Mouse (Mus musculus) spleen, adult 2 months (tissue): Measurements from ENCODE around the gene Aqr. TPM values are rescaled to one million over a fixed set of nuclear protein-coding genes. Genes with fewer than 3 reads are reported as not detected.

ENCODE experiments used
- DNase-seq, 2 experiments: peaks; one replicate each; pipeline versions ENCODE4 v3.0.0 to v3.0.0-alpha.2; 2012 to 2021; ENCODE audit warnings: low spot score in 2 of 2, low read depth in 1 of 2
- H3K27ac ChIP-seq: fragments of 200-500 bp; 2 replicates; pipeline ENCODE4 v1.5.1; 2012; ENCODE audit warnings: low read length, inconsistent platforms; ENCODE audit not compliant: insufficient read depth
- H3K27me3 ChIP-seq: fragments of 200-500 bp; 2 replicates; pipeline ENCODE4 v1.6.1; 2012; ENCODE audit warnings: mild to moderate bottlenecking, moderate library complexity, low read length, inconsistent platforms; ENCODE audit not compliant: control insufficient read depth, insufficient read depth
- H3K36me3 ChIP-seq: fragments of 200-500 bp; 2 replicates; pipeline ENCODE4 v1.6.1; 2012; ENCODE audit warnings: mild to moderate bottlenecking, low read length, inconsistent platforms; ENCODE audit not compliant: control insufficient read depth, insufficient read depth
- H3K4me1 ChIP-seq: fragments of 200-500 bp; 2 replicates; pipeline ENCODE4 v1.6.1; 2011; ENCODE audit warnings: inconsistent platforms; ENCODE audit not compliant: control insufficient read depth, insufficient read depth, insufficient read length
- H3K4me3 ChIP-seq: fragments of 200-500 bp; 2 replicates; pipeline ENCODE4 v1.5.1; 2011; ENCODE audit warnings: mild to moderate bottlenecking, inconsistent platforms; ENCODE audit not compliant: insufficient read depth, insufficient read length; ENCODE audit errors: extremely low read depth
- CTCF ChIP-seq: fragments of 200-500 bp; IDR thresholded peaks from 2 replicates; pipeline ENCODE4 v1.5.1; 2011; ENCODE audit warnings: mild to moderate bottlenecking, inconsistent platforms; ENCODE audit not compliant: insufficient read depth, insufficient read length, insufficient replicate concordance; ENCODE audit errors: extremely low read depth
- POLR2A ChIP-seq: fragments of 200-500 bp; IDR thresholded peaks from 2 replicates; pipeline ENCODE4 v1.6.1; 2011; ENCODE audit warnings: low read depth, low read length, inconsistent platforms
- WGBS: fragments of 180-500 bp; shearing (Covaris S2); methylation state at CpG from one replicate; pipeline ENCODE4 v1.1.7; 2018; 5-methylcytosine and 5-hydroxymethylcytosine counted together
- polyA plus RNA-seq: library from polyadenylated mRNA; depleted of rRNA; stranded (reverse); fragments of >200 nt; gene quantifications from 2 replicates; pipeline ENCODE4 v1.2.3, GENCODE M21; 2012

The Aqr gene
- polyA plus RNA-seq, 1 experiment = 16.0 TPM

DNA sequence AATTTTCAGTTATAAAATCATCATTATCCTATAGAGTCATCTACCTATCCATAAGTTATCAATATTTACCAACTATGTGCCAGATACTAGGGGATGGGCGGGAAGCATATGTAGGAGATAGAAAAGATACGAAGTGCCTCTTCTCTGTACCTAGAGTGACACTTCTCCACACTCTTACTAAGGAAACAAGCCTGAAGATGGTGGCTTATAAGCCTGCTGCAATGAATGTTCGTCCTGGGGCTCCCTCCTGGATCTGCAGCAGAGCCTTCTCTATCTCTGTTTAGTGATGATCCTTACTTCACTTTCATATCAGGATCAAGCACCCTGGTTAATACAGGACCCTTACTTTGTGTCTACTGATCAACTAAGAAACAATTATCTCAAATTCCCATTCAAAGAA is 69.2 kb downstream of the Aqr start:
- WGBS = 95% methylated on average over 3 of the region's 3 CpGs
- peaks cover 39% of the 10 kb centered on the region for H3K36me3 ChIP-seq
- H3K4me3 ChIP-seq = no peak overlapping the region
- H3K27me3 ChIP-seq = no peaks in the 10 kb centered on the region
- DNase-seq = no peak
- no peaks in the 10 kb centered on the region for H3K4me1 ChIP-seq
- TF ChIP-seq CTCF = no peak
- no peak for TF ChIP-seq POLR2A
- no peak overlapping the region for H3K27ac ChIP-seq

DNA sequence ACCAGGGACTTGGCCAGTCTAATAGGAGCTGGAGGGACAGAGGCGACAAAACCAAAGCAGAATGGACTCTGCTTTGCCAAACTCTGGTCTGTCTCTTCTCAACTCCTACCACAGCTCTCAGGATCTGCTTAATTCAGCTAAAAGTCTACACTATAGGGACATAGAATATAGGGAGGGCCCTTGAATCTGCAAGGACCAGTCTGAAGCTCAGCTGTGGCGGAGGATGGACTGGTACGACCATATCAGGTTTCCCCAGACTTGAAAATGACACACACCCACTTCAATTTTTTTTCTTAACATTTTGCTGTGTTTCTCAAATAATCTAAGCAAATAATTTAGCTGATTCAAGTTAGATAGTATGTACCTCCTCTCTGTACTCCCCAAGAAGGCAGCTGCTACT is 69.6 kb downstream of the Aqr start:
- Histone ChIP-seq H3K4me1 (no peaks in the 10 kb centered on the region), H3K27ac (no peak overlapping the region), H3K27me3 (no peaks in the 10 kb centered on the region), H3K4me3 (no peak overlapping the region), H3K36me3 (peaks cover 43% of the 10 kb centered on the region)
- TF ChIP-seq CTCF (no peak), POLR2A (no peak)
- DNase-seq = no peak
- WGBS = 95% methylated on average over 3 of the region's 3 CpGs

- H3K36me3 ChIP-seq = peaks cover 40% of the 10 kb centered on the region
- no peak overlapping the region for H3K27ac ChIP-seq
- H3K4me1 ChIP-seq = no peaks in the 10 kb centered on the region
- no peaks in the 10 kb centered on the region for H3K27me3 ChIP-seq
- no peak for DNase-seq
- H3K4me3 ChIP-seq = no peak overlapping the region
- TF ChIP-seq CTCF (no peak), POLR2A (no peak)
- WGBS = 84% methylated on average over 4 of the region's 4 CpGs
These were observed 71.3 kb downstream of the Aqr start for GRCm38 (mm10) chr2:114115563-114115962.

DNA sequence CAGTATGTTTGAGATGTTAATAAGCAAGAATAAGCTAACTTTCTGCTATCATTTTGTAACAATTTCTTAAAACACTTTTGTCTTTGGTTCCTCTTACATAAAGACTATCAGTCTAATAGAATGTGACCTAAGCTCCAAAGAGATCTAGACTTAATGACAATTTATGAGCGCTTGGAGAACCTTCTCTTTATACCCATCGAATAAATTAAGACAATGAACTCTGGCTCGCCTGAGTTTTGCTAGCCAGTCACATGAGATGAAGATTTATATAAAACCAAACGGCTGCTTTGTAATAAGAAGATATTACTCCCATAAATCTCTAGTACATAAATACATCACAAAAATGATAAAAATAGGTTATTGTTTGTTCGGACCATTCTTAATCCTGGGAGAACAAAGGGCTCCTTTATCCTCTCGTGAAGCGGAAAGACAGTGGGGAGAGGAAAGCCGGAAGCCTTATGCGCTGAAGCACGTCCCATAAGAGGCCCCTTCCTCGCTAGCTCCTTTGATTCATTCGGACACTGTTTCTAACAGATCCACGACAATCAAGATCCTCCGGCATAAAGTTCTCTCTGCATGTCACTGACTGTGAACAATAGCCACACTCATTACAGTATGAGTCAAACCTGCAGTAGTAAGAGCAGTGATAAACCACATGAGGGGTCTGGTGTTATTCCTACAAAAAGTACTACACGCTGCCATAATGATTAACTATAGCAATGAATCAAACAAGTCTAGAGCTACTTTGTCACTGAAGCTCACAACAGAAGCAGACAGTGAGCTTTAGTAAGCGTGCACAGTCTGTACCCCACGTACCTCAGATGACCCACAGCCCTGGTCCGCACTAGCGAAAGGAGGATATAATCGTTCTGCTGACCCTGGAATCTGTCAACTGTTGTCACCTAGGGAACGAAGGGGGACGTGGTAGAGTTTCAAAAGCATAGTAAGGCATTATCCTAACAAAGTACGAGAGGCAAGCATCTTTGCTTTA is 79.2 kb downstream of the Aqr start:
- Histone ChIP-seq H3K27me3 (no peaks in the 10 kb centered on the region), H3K4me3 (no peak overlapping the region), H3K36me3 (peaks cover 43% of the 10 kb centered on the region), H3K4me1 (no peaks in the 10 kb centered on the region), H3K27ac (no peak overlapping the region)
- WGBS = 94% methylated on average over 23 of the region's 23 CpGs
- DNase-seq = no peak
- TF ChIP-seq POLR2A (no peak), CTCF (no peak)

GRCm38 (mm10) chr2:114106383-114106782 is 80.4 kb downstream of the Aqr start:
- Histone ChIP-seq H3K36me3 (peaks cover 44% of the 10 kb centered on the region), H3K4me1 (no peaks in the 10 kb centered on the region), H3K27me3 (no peaks in the 10 kb centered on the region), H3K27ac (no peak overlapping the region), H3K4me3 (no peak overlapping the region)
- no peak for TF ChIP-seq CTCF
- TF ChIP-seq POLR2A = no peak
- WGBS = 93% methylated on average over 8 of the region's 8 CpGs
- DNase-seq = no peak

- TF ChIP-seq CTCF (no peak), POLR2A (no peak)
- DNase-seq = no peak
- Histone ChIP-seq H3K4me3 (no peak overlapping the region), H3K36me3 (peaks cover 37% of the 10 kb centered on the region), H3K4me1 (no peaks in the 10 kb centered on the region), H3K27ac (no peak overlapping the region), H3K27me3 (no peaks in the 10 kb centered on the region)
- 91% methylated on average over 3 of the region's 3 CpGs for WGBS
These were observed 84.4 kb downstream of the Aqr start for GRCm38 (mm10) chr2:114102471-114102870.

DNA sequence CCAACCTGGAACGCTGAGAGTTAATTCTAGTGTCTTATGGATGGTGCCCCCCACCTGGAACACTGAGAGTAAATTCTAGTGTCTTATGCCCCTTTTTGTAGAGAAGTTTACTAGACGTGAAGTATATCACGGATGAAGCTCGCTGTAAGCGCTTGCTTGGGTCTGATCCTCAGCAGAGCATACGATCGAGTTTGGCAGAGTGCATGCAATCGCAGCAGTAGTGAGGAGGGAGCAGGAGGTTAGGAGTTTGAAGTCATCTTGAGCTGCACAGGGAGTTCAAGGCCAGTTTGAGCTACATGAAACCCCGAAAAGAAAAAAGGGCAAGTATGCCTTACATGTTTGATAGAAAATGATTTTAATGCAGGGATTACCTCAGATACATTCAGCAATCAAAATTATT is 86.0 kb downstream of the Aqr start:
- Histone ChIP-seq H3K36me3 (peaks cover 32% of the 10 kb centered on the region), H3K4me3 (no peak overlapping the region), H3K4me1 (no peaks in the 10 kb centered on the region), H3K27me3 (no peaks in the 10 kb centered on the region), H3K27ac (no peak overlapping the region)
- TF ChIP-seq CTCF (no peak), POLR2A (no peak)
- 97% methylated on average over 9 of the region's 9 CpGs for WGBS
- no peak for DNase-seq
